Mouse (Mus musculus): Measurements from ENCODE around the gene Pcgf2.
"Not testable (repeated sequence)": the region's sequence is repeated elsewhere in the genome, so short reads cannot be mapped to it uniquely, and the experiment has no call there.

The Pcgf2 gene

GRCm38 (mm10) chr11:97700003-97700745, at the start of gene Pcgf2:
TSS of gene Pcgf2 (minus strand) at chr11:97700497.
- peak; percentile 89 for DNase-seq (ENCODE audit: low spot score)

- no peak for DNase-seq (ENCODE audit: low spot score)
Observed at GRCm38 (mm10) chr11:97748496-97748895, 48.2 kb upstream of the Pcgf2 start.

DNA sequence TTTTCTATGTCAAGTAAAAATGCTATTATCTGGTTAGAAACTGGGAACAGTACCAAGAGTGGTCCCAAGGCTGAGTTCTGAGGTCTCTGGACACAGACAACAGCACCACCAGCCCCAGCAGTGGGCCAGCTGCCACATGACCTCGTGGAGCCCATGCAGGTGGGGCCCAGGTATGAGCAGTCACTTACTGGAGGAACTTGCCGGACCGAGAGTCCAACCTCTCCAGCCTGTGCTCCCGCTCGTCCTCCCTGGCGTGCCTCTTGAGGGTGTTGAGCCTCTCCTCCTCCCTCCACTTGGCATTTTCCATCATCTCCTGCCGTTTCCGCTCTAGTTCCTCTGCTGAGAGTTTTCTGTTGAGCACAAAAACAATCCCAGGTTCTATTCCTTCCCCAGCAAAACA, 47.5 kb upstream of the Pcgf2 start:
- peak; percentile 19 for DNase-seq (ENCODE audit: low spot score)

DNA sequence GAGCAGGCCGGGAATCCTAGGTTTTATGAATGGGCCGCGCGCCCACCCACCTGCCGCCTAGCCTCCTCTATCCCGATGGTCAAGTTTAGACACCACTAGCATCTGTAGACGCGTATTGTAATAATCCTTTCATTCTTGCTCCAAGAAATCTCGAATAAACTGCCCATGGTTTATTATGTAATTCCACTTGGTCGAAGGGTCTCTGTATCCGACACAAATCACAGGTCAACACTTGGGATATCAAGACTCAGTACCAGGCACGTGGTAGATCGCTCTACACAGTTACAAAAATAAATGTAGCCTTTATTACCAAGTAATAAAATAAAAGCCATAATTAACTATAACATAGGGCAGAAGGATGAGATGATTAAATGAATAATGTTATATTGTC, 45.0 kb upstream of the Pcgf2 start:
- no peak for DNase-seq (ENCODE audit: low spot score)

- DNase-seq (ENCODE audit: low spot score), result peak; percentile 99
Observed at GRCm38 (mm10) chr11:97744718-97745330, 44.5 kb upstream of the Pcgf2 start.

- peak; percentile 51 for DNase-seq (ENCODE audit: low spot score)
Observed at GRCm38 (mm10) chr11:97744063-97744717, 43.9 kb upstream of the Pcgf2 start, which contains the start of gene Pip4k2b. TSS of gene Pip4k2b (minus strand) at chr11:97744704.

- no peak for DNase-seq (ENCODE audit: low spot score)
Observed at GRCm38 (mm10) chr11:97743423-97743822, 43.1 kb upstream of the Pcgf2 start.

DNA sequence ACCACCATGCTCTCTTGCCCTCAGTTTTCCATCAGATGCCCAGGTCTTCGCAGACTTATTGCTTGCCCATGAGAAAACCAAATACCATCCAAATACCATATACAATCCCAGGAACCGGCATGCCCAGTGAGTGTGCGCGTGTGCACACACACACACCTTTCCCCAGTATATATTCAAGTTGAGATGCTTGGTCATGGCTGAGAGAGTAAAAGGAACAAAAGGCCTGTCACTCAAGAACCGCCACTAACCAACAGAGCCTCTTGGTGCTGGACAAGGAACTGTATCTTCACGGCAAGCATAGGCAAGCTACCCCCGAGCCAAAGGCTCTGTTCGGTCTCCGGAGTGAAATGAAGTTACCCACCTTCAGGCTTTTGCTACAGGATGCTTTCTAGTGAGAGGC, 42.3 kb upstream of the Pcgf2 start:
- no peak for DNase-seq (ENCODE audit: low spot score)

- no peak for DNase-seq (ENCODE audit: low spot score)
Observed at GRCm38 (mm10) chr11:97742157-97742556, 41.9 kb upstream of the Pcgf2 start.

DNA sequence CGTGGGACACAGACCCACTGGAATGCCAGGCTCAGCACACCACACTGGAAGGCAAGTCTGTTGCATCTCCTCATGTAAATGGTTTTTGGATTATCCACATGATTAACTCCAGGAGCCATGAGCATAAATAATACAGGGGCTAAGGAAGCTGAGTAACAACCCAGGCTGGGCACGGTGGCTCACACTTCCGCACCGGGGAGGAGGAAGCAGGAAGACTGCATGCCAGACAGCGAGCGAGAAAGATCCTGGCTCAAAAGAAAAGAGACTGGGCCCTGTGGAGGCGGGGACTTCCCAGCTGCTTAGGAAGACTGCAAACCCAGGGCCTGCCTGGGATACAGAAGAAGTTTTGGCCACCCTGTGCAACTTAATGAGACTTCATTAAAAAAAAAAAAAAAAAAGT, 39.9 kb upstream of the Pcgf2 start:
- peak; percentile 37 for DNase-seq (ENCODE audit: low spot score)

GRCm38 (mm10) chr11:97739155-97739554, 38.9 kb upstream of the Pcgf2 start:
- DNase-seq (ENCODE audit: low spot score), result no peak

DNA sequence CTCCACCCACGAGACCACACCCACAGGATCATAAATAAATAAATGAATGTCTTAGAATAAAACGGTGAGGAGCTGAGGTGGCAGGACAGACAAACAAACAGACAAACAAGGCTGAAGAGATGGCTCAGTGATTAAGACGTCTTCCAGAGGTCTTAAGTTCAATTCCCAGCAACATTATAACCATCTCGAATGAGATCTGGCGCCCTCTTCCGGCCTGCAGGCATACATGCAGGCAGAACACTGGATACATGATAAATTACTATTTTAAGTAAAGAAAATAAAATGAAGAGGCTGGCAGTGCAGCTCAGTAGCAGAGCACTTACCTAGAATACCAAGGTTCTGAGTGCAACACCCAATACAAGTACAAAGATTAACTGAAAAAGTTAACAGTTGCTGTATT, 38.4 kb upstream of the Pcgf2 start:
- DNase-seq (ENCODE audit: low spot score), result no peak

GRCm38 (mm10) chr11:97737600-97737999, 37.3 kb upstream of the Pcgf2 start:
- no peak for DNase-seq (ENCODE audit: low spot score)

GRCm38 (mm10) chr11:97736645-97737044, 36.3 kb upstream of the Pcgf2 start:
- DNase-seq (ENCODE audit: low spot score), result no peak

- DNase-seq (ENCODE audit: low spot score), result not testable (repeated sequence)
Observed at GRCm38 (mm10) chr11:97734810-97735209, 34.5 kb upstream of the Pcgf2 start.

DNA sequence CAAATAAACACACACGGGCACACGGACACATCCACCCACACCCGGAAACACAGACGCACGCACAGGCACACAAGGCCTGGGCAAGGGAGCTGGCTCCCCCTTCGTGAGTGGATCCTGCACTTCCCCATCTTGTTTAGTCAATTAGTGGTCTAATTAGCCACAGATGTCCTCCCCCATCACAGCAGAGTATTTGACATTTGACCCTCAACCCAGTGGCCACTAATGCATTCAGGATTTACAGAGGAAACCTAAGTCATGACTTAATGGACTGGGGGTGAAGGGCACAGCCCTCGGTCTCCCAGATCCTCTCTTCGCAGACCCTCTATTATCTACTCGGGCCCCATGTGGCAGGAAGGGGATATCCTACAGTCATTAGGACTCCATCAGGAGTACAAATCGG, 33.4 kb upstream of the Pcgf2 start:
- no peak for DNase-seq (ENCODE audit: low spot score)

GRCm38 (mm10) chr11:97728730-97729129, 28.4 kb upstream of the Pcgf2 start:
- no peak for DNase-seq (ENCODE audit: low spot score)

- DNase-seq (ENCODE audit: low spot score), result no peak
Observed at GRCm38 (mm10) chr11:97728311-97728710, 28.0 kb upstream of the Pcgf2 start.

- no peak for DNase-seq (ENCODE audit: low spot score)
Observed at GRCm38 (mm10) chr11:97723709-97724108, 23.4 kb upstream of the Pcgf2 start.

- DNase-seq (ENCODE audit: low spot score), result no peak
Observed at GRCm38 (mm10) chr11:97721338-97721737, 21.0 kb upstream of the Pcgf2 start.

- DNase-seq (ENCODE audit: low spot score), result no peak
Observed at GRCm38 (mm10) chr11:97719041-97719440, 18.7 kb upstream of the Pcgf2 start.

DNA sequence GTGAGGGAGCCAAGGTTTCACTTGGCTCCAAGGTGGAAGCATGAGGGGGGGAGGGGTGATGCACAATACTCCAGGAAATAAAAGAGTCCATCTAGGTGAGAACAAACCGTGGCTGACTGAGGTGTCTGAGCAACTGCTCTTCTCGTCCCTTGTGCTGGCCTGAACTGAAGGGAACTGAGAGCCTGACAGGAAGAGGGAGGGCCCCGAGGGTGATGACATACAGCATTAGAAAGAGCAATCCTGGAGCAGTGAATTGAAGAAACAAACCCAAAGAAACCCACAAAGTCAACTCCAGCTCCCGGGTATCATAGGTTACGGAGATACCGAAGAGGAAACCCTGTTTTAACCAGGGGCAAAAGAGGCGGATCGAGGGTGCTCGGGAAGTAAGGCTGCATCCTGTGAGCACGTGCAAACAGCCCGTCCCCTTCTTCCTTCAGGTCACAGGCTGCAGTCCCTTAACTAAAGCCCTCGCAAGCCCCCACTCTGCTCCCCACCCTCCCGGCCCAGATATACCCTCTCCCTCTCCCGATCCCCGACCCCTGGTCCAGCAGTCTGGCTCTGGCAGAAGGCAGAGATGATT, 18.1 kb upstream of the Pcgf2 start:
- no peak for DNase-seq (ENCODE audit: low spot score)
